Mouse (Mus musculus) left cerebral cortex, postnatal 4 days (tissue): ENCODE data around the gene Pfkfb3. TPM values are rescaled to one million over a fixed set of nuclear protein-coding genes. Genes with fewer than 3 reads are reported as not detected.

ENCODE experiments used
- DNase-seq: peaks from one replicate; pipeline ENCODE4 v3.0.0-alpha.2; 2022
- intact Hi-C: fragments of 180-260 bp; cut with DNase I; formaldehyde crosslinking; loops from one replicate; pipeline ENCODE4 v1.15.1; 2025
- total RNA-seq, 2 experiments: library from RNA; stranded (reverse); gene quantifications; 2 replicates each; pipeline ENCODE4 v1.2.3; 2021

The Pfkfb3 gene
- total RNA-seq, 2 experiments from 2014 or later, result 55.3 to 57.4 TPM

- DNase-seq, result no peak
- intact Hi-C loops, result no loop called here
These were observed 41.8 kb downstream of the Pfkfb3 start for GRCm38 (mm10) chr2:11512127-11512526.

GRCm38 (mm10) chr2:11503736-11504135, 50.1 kb downstream of the Pfkfb3 start:
- intact Hi-C loops, result loop anchor here (2.0 kb wide), 1 partner anchor 31 kb away; no protein-coding TSS in a partner anchor
- no peak for DNase-seq

- peak; percentile 51 for DNase-seq
- intact Hi-C loops, result loop anchor here (1.0 to 2.0 kb wide), 2 partner anchors 32 to 172 kb away; no protein-coding TSS in a partner anchor
These were observed 50.9 kb downstream of the Pfkfb3 start for GRCm38 (mm10) chr2:11502901-11503431.

- intact Hi-C loops, result loop anchor here (1.0 to 2.0 kb wide), 2 partner anchors 32 to 171 kb away; no protein-coding TSS in a partner anchor
- peak; percentile 17 for DNase-seq
These were observed 51.6 kb downstream of the Pfkfb3 start for GRCm38 (mm10) chr2:11502255-11502765.

GRCm38 (mm10) chr2:11501301-11502254, 52.3 kb downstream of the Pfkfb3 start:
- intact Hi-C loops, result loop anchor here (1.0 to 2.0 kb wide), 2 partner anchors 33 to 170 kb away; no protein-coding TSS in a partner anchor
- DNase-seq, result peak; percentile 93

GRCm38 (mm10) chr2:11500666-11501065, 53.2 kb downstream of the Pfkfb3 start:
- no peak for DNase-seq
- intact Hi-C loops, result no loop called here

- DNase-seq, result peak; percentile 45
- intact Hi-C loops, result no loop called here
These were observed 57.3 kb downstream of the Pfkfb3 start for GRCm38 (mm10) chr2:11496601-11497031.

- intact Hi-C loops, result no loop called here
- DNase-seq, result peak; percentile 85
These were observed 59.0 kb downstream of the Pfkfb3 start for GRCm38 (mm10) chr2:11494841-11495255.

- intact Hi-C loops, result no loop called here
- no peak for DNase-seq
These were observed 61.0 kb downstream of the Pfkfb3 start for GRCm38 (mm10) chr2:11492855-11493254.

- intact Hi-C loops, result no loop called here
- DNase-seq, result no peak
These were observed 62.4 kb downstream of the Pfkfb3 start for GRCm38 (mm10) chr2:11491471-11491870.

GRCm38 (mm10) chr2:11490554-11490953, 63.3 kb downstream of the Pfkfb3 start:
- intact Hi-C loops, result no loop called here
- no peak for DNase-seq

GRCm38 (mm10) chr2:11483226-11483625, 70.7 kb downstream of the Pfkfb3 start:
- DNase-seq, result no peak
- intact Hi-C loops, result loop anchor here (10.0 kb wide), 1 partner anchor 112 kb away; no protein-coding TSS in a partner anchor

- DNase-seq, result no peak
- intact Hi-C loops, result loop anchor here (10.0 kb wide), 1 partner anchor 112 kb away; no protein-coding TSS in a partner anchor
These were observed 71.5 kb downstream of the Pfkfb3 start for GRCm38 (mm10) chr2:11482364-11482763.

- DNase-seq, result no peak
- intact Hi-C loops, result no loop called here
These were observed 74.9 kb downstream of the Pfkfb3 start for GRCm38 (mm10) chr2:11478960-11479359.

- no peak for DNase-seq
- intact Hi-C loops, result no loop called here
These were observed 78.6 kb downstream of the Pfkfb3 start for GRCm38 (mm10) chr2:11475316-11475715.

- DNase-seq, result peak; percentile 54
- intact Hi-C loops, result no loop called here
These were observed 89.2 kb downstream of the Pfkfb3 start for GRCm38 (mm10) chr2:11464661-11465099.

GRCm38 (mm10) chr2:11460976-11461375, 92.9 kb downstream of the Pfkfb3 start:
- no peak for DNase-seq
- intact Hi-C loops, result no loop called here

GRCm38 (mm10) chr2:11458494-11458893, 95.4 kb downstream of the Pfkfb3 start:
- intact Hi-C loops, result no loop called here
- DNase-seq, result no peak

GRCm38 (mm10) chr2:11457904-11458303, 96.0 kb downstream of the Pfkfb3 start:
- intact Hi-C loops, result no loop called here

GRCm38 (mm10) chr2:11448711-11449110, 105.2 kb downstream of the Pfkfb3 start:
- no peak for DNase-seq
- intact Hi-C loops, result no loop called here

More at GRCm38 (mm10) chr2:11457904-11458303, 96.0 kb downstream of the Pfkfb3 start:
- no peak for DNase-seq

- intact Hi-C loops, result no loop called here
- DNase-seq, result no peak
These were observed 106.0 kb downstream of the Pfkfb3 start for GRCm38 (mm10) chr2:11447865-11448264.
